Mouse (Mus musculus): ENCODE data around the gene B3galt1.

B3galt1 gene

DNA sequence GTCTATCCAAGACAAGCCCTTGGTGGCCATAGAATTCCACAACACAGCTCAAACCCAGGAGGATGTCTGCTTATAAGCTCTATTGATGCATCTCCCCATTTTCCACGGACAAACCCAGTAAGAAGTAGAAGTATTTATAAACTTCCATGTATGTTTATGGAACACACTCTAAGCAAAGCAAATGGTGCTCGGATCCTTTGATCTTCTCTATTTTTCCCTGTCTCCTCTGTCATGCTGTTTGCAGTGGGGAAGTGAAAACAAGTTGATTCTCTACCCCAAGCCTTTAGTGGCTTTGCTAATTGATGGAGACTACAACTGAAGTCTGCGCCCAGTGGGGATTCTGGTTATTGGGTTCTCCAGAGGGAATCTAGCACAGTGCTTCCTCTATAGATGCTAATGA lies 89.2 kb downstream of the B3galt1 start:
- Histone ChIP-seq H3K4me1 (replicated peaks; ENCODE audit: low read depth, low read length) (peaks cover 6% of the 10 kb centered on the region), H3K9me3 (ENCODE audit: low read length) (no peaks in the 10 kb centered on the region), H3K4me3 (replicated peaks; ENCODE audit: low read length) (no peak overlapping the region), H3K27me3 (ENCODE audit: insufficient read depth, low read length) (no peaks in the 10 kb centered on the region), H3K36me3 (ENCODE audit: insufficient read depth, low read length) (no peaks in the 10 kb centered on the region)
- TF ChIP-seq POU5F1 (IDR thresholded peaks at IDR 0.05; ENCODE audit: borderline replicate concordance, low read length) (no peak), NANOG (IDR thresholded peaks at IDR 0.05; ENCODE audit: borderline replicate concordance, low read length) (no peak), CTCF (conservative IDR thresholded peaks at IDR 0.05; ENCODE audit: low read length) (no peak)

GRCm38 (mm10) chr2:67657372-67657771 lies 91.7 kb downstream of the B3galt1 start:
- no peak overlapping the region for H3K4me3 ChIP-seq (replicated peaks; ENCODE audit: low read length)
- H3K27me3 ChIP-seq (ENCODE audit: insufficient read depth, low read length) = no peaks in the 10 kb centered on the region
- no peak for TF ChIP-seq NANOG (IDR thresholded peaks at IDR 0.05; ENCODE audit: borderline replicate concordance, low read length)
- no peak for TF ChIP-seq POU5F1 (IDR thresholded peaks at IDR 0.05; ENCODE audit: borderline replicate concordance, low read length)
- no peak for TF ChIP-seq CTCF (conservative IDR thresholded peaks at IDR 0.05; ENCODE audit: low read length)
- H3K36me3 ChIP-seq (ENCODE audit: insufficient read depth, low read length) = no peaks in the 10 kb centered on the region
- no peaks in the 10 kb centered on the region for H3K9me3 ChIP-seq (ENCODE audit: low read length)
- H3K4me1 ChIP-seq (replicated peaks; ENCODE audit: low read depth, low read length) = peaks cover 3% of the 10 kb centered on the region; the same call in 1 of the 2 replicates

- no peaks in the 10 kb centered on the region for H3K27me3 ChIP-seq (ENCODE audit: insufficient read depth, low read length)
- no peak overlapping the region for H3K4me3 ChIP-seq (replicated peaks; ENCODE audit: low read length)
- H3K36me3 ChIP-seq (ENCODE audit: insufficient read depth, low read length) = no peaks in the 10 kb centered on the region
- H3K4me1 ChIP-seq (replicated peaks; ENCODE audit: low read depth, low read length) = 0 out of 2 replicates have a peak, but pooled peaks cover 3% of the 10 kb centered on the region
- no peak for TF ChIP-seq CTCF (conservative IDR thresholded peaks at IDR 0.05; ENCODE audit: low read length)
- TF ChIP-seq NANOG (IDR thresholded peaks at IDR 0.05; ENCODE audit: borderline replicate concordance, low read length) = no peak
- no peak for TF ChIP-seq POU5F1 (IDR thresholded peaks at IDR 0.05; ENCODE audit: borderline replicate concordance, low read length)
- no peaks in the 10 kb centered on the region for H3K9me3 ChIP-seq (ENCODE audit: low read length)
Measured at GRCm38 (mm10) chr2:67658091-67658490, 92.4 kb downstream of the B3galt1 start.

DNA sequence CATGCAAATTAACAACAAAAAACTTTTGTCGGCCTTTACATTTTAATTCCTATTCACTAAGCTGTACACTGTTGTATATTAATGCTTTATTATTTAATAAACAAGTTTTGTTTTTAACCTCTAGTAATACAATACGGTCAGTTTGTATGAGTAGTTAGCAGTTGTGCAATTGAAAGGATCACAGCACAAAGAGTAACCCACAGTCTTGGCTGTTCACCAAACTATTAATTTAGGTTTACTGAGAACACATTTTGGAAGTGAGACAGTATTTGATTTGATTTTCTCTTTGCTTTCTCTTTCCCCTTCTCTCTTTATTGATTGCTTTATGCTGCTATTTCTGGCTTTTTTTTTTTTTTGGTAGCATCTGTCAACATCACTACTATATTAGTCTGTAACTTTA lies 106.0 kb downstream of the B3galt1 start:
- Histone ChIP-seq H3K4me3 (replicated peaks; ENCODE audit: low read length) (no peak overlapping the region), H3K27me3 (ENCODE audit: insufficient read depth, low read length) (no peaks in the 10 kb centered on the region), H3K4me1 (replicated peaks; ENCODE audit: low read depth, low read length) (no peaks in the 10 kb centered on the region), H3K9me3 (ENCODE audit: low read length) (no peaks in the 10 kb centered on the region), H3K36me3 (ENCODE audit: insufficient read depth, low read length) (no peaks in the 10 kb centered on the region)
- TF ChIP-seq CTCF (conservative IDR thresholded peaks at IDR 0.05; ENCODE audit: low read length) (no peak), NANOG (IDR thresholded peaks at IDR 0.05; ENCODE audit: borderline replicate concordance, low read length) (no peak), POU5F1 (IDR thresholded peaks at IDR 0.05; ENCODE audit: borderline replicate concordance, low read length) (no peak)

GRCm38 (mm10) chr2:67677697-67678096 lies 112.0 kb downstream of the B3galt1 start:
- TF ChIP-seq POU5F1 (IDR thresholded peaks at IDR 0.05; ENCODE audit: borderline replicate concordance, low read length) = no peak
- no peak for TF ChIP-seq CTCF (conservative IDR thresholded peaks at IDR 0.05; ENCODE audit: low read length)
- no peak for TF ChIP-seq NANOG (IDR thresholded peaks at IDR 0.05; ENCODE audit: borderline replicate concordance, low read length)
- Histone ChIP-seq H3K9me3 (ENCODE audit: low read length) (no peaks in the 10 kb centered on the region), H3K27me3 (ENCODE audit: insufficient read depth, low read length) (no peaks in the 10 kb centered on the region), H3K36me3 (ENCODE audit: insufficient read depth, low read length) (no peaks in the 10 kb centered on the region), H3K4me1 (replicated peaks; ENCODE audit: low read depth, low read length) (no peaks in the 10 kb centered on the region), H3K4me3 (replicated peaks; ENCODE audit: low read length) (no peak overlapping the region)

DNA sequence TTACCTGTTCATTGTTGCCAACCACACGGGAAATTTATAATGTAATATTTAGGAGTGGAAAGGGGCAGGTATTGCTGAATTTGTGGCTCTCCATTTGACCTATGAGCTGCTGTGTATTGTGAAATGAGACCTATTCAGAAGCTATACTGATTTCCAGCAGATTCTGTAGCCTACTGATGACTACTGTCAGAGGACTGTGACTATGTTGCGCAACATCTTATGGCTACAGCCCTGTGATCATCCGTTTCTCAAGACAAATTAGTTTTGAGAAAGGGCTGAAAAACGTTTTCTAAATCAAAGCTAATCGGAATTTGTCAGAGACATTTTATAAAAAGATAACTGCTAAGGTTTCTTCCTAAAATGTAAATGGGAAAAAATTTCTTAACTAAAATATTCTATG lies 158.6 kb downstream of the B3galt1 start:
- no peaks in the 10 kb centered on the region for H3K27me3 ChIP-seq (ENCODE audit: insufficient read depth, low read length)
- no peaks in the 10 kb centered on the region for H3K36me3 ChIP-seq (ENCODE audit: insufficient read depth, low read length)
- TF ChIP-seq NANOG (IDR thresholded peaks at IDR 0.05; ENCODE audit: borderline replicate concordance, low read length) (no peak), CTCF (conservative IDR thresholded peaks at IDR 0.05; ENCODE audit: low read length) (no peak), POU5F1 (IDR thresholded peaks at IDR 0.05; ENCODE audit: borderline replicate concordance, low read length) (no peak)
- H3K4me3 ChIP-seq (replicated peaks; ENCODE audit: low read length) = no peak overlapping the region
- no peaks in the 10 kb centered on the region for H3K9me3 ChIP-seq (ENCODE audit: low read length)
- no peaks in the 10 kb centered on the region for H3K4me1 ChIP-seq (replicated peaks; ENCODE audit: low read depth, low read length)

- no peak for TF ChIP-seq POU5F1 (IDR thresholded peaks at IDR 0.05; ENCODE audit: borderline replicate concordance, low read length)
- TF ChIP-seq CTCF (conservative IDR thresholded peaks at IDR 0.05; ENCODE audit: low read length) = no peak
- no peak for TF ChIP-seq NANOG (IDR thresholded peaks at IDR 0.05; ENCODE audit: borderline replicate concordance, low read length)
- H3K4me3 ChIP-seq (replicated peaks; ENCODE audit: low read length) = no peak overlapping the region
Measured at GRCm38 (mm10) chr2:67730771-67731170, 165.1 kb downstream of the B3galt1 start.

DNA sequence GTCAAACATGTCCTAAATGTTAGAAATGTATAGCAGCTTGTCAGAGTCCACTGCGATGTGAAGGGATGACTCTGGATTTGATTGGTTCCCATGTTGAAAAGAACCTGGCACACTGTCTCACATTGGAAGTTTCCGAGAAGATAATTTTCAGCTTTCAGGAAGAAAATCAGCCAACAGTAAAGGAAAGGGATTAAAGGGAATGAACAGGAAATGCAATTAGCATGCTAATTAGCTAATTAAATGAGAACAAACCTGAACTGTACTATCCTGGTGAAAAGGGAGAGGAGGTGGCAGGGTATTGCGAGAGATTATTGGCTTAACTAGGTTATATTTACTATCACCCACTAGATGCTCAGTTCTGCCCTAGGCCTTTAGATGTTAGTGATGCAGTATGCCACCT lies 185.9 kb downstream of the B3galt1 start:
- no peaks in the 10 kb centered on the region for H3K9me3 ChIP-seq (ENCODE audit: low read length)
- no peaks in the 10 kb centered on the region for H3K36me3 ChIP-seq (ENCODE audit: insufficient read depth, low read length)
- no peak overlapping the region for H3K4me3 ChIP-seq (replicated peaks; ENCODE audit: low read length)
- H3K4me1 ChIP-seq (replicated peaks; ENCODE audit: low read depth, low read length) = no peaks in the 10 kb centered on the region
- H3K27me3 ChIP-seq (ENCODE audit: insufficient read depth, low read length) = no peaks in the 10 kb centered on the region
- no peak for TF ChIP-seq CTCF (conservative IDR thresholded peaks at IDR 0.05; ENCODE audit: low read length)
- TF ChIP-seq NANOG (IDR thresholded peaks at IDR 0.05; ENCODE audit: borderline replicate concordance, low read length) = no peak
- no peak for TF ChIP-seq POU5F1 (IDR thresholded peaks at IDR 0.05; ENCODE audit: borderline replicate concordance, low read length)

More at GRCm38 (mm10) chr2:67730771-67731170, 165.1 kb downstream of the B3galt1 start:
- no peaks in the 10 kb centered on the region for H3K27me3 ChIP-seq (ENCODE audit: insufficient read depth, low read length)
- H3K9me3 ChIP-seq (ENCODE audit: low read length) = no peaks in the 10 kb centered on the region
- no peaks in the 10 kb centered on the region for H3K4me1 ChIP-seq (replicated peaks; ENCODE audit: low read depth, low read length)
- H3K36me3 ChIP-seq (ENCODE audit: insufficient read depth, low read length) = no peaks in the 10 kb centered on the region

DNA sequence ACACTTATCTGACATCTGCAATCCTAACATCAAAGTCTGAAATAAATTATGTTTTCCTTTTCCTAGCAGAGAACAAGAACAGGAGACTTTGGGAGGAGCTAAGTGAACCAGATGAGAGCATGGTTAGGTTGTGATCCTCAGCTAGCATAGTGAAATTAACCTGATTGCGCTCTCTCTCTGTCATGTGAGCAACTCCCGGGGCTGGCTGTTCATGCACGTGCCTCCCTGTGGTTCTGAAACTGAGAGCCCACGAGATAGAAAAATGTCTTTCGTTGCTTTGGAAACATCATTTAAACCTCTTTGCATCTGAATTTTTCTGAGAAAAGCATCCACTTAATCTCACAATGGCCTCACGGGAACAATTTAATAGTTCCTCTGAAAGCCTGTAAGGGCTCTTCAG lies 190.8 kb downstream of the B3galt1 start:
- H3K4me1 ChIP-seq (replicated peaks; ENCODE audit: low read depth, low read length) = no peaks in the 10 kb centered on the region
- H3K9me3 ChIP-seq (ENCODE audit: low read length) = no peaks in the 10 kb centered on the region
- no peaks in the 10 kb centered on the region for H3K27me3 ChIP-seq (ENCODE audit: insufficient read depth, low read length)
- TF ChIP-seq NANOG (IDR thresholded peaks at IDR 0.05; ENCODE audit: borderline replicate concordance, low read length) = no peak
- TF ChIP-seq POU5F1 (IDR thresholded peaks at IDR 0.05; ENCODE audit: borderline replicate concordance, low read length) = no peak
- no peak for TF ChIP-seq CTCF (conservative IDR thresholded peaks at IDR 0.05; ENCODE audit: low read length)
- H3K4me3 ChIP-seq (replicated peaks; ENCODE audit: low read length) = no peak overlapping the region
- no peaks in the 10 kb centered on the region for H3K36me3 ChIP-seq (ENCODE audit: insufficient read depth, low read length)
